Mouse (Mus musculus): ENCODE data around the gene Lrrc8c.
A peak's percentile ranks its signal among the peaks of the same experiment; 100 is the strongest.

The Lrrc8c gene

GRCm38 (mm10) chr5:105644195-105644594 lies 125.0 kb downstream of the Lrrc8c start:
- no peak for DNase-seq

DNA sequence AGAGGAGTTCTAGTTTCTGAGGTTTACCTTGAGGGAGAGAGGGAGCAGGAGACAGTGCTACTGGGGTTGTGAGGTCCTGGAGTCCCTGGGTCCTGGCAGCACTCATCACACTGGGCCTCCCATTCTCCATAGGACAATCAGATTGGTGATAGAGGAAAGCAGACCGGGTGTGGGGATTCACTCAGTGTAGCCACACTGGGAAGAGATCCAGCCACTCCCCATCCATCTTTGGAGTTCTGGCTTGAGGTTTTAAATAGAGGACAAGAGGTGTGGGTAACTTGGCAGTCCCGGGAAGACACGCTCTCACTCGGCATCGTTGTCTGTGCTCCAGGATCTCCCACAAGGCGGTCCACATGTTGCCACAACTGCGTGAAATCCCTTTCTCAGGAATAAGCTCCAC lies 127.9 kb downstream of the Lrrc8c start:
- DNase-seq, result no peak

DNA sequence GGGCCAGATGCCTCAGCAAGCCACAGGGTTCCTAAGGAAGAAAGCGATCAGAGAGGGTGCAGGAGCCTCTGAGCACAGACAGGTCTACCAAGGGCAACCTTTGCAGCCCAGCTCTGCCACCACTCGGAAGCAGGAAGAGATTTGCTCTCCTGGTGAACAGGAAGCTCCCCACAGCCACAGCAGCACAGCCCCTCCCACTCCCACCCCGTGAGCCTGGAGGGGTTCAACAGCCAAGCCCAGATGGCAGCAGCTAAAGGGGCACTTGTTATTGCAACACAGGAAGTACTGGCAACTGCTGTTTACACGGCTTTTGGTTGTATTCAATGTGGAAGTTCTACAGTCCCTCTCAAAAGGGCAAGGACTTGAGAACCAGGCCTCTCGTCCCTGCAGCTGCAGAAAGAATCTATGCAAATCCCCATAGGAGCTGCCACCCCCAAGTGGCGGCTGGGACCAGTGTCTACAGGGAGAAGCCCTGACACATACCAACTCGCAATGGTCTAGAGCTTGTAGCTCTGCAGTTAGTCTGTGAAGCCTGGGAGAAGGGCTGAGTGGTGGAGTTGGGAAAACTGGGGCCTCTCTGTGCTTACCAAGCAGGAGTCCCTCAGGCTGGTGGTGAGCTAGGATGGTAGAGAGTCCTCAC lies 129.6 kb downstream of the Lrrc8c start:
- DNase-seq, result peak; percentile 5

GRCm38 (mm10) chr5:105649514-105650001 lies 130.4 kb downstream of the Lrrc8c start:
- no peak for DNase-seq

GRCm38 (mm10) chr5:105650728-105651479 lies 131.7 kb downstream of the Lrrc8c start:
- DNase-seq, result no peak

DNA sequence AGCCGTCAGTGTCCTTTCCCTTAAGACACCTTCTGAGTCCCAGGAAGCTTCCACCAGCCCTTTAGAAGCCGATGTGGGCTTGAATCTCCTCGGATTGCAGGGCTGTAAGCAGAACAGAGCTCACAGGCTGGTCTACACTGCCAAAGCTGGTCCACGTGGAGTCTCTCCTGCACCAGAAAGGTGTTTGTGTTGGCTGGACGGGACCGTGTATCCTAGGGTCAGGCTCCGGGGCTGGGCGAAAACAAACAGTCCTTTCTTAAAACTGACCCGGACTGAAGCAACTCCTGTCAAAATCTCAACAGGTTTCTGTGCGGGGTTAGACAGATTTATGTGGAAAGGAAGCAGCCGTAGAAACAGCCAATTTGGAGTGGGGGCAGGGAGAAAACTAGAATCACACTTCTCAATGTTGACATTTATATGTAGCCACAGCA lies 132.4 kb downstream of the Lrrc8c start:
- DNase-seq, result no peak

DNA sequence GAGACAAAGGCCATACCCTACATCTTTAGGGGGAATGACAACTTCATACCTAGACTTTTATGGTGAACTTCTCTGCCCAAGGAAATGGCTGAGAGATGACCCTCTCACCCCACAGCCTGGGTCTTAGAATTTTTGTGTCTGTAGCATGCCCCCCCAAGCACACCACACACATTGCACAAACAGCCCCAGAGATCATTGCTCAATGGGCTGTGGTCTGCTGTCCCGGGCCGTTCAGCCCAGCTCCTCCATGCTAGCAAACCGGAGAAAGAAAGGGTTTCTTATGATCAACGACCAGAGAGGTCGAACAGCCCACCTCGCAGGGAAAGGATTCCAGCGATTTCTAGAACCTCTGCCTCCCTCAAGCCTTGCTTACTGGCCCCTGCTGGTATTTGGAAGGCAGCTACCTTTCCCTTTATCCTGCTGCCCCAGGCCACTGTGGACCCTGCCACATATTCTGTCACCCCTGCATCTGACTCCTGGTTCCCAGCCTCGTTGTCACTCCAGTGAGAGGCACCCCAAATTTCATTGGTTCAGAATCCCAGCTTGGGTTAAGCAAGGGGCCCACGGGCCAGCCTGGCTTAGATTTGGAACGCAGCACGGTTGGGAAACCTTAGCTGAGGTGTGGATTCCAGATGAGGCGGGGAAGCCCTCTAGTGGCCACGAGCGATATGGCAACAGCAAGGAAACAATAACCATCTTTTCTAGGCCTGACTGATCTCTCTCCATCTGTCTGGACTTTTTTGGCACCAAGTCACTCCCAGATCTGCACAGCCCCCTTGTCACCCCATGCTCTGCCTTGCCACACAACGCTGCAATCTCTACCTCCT lies 135.3 kb downstream of the Lrrc8c start:
- peak; percentile 84 for DNase-seq

GRCm38 (mm10) chr5:105655100-105655734 lies 136.0 kb downstream of the Lrrc8c start:
- peak; percentile 12 for DNase-seq

DNA sequence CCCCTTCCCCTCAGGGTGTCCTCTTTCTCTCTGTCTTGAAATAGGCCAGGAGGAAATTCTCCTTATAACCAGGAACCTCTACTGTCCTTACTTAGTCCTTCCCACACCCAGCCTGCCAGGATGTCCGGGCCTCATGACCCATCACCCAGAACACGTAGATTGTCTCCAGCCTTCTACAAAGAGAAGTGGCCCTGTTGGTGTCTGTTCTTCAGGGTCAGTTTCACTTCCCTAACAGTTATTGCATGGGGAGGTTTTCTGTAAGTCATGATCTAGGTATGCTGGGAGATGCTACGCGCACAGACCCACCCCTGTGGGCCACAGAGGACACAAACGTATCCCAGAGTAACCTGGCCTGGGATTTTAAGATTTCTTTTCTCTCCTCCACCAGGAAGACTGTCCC lies 142.7 kb downstream of the Lrrc8c start:
- DNase-seq, result no peak

All from right cerebral cortex, adult 18-20 months (tissue).